Mouse (Mus musculus) liver, postnatal 0 days (tissue): ENCODE measurements around the gene Alkal2.

Experiments
- CTCF ChIP-seq: sonication (generic); IDR thresholded peaks from 2 replicates; pipeline ENCODE4 v1.5.1; 2016; ENCODE audit warnings: antibody characterized with exemption, low read depth
- EP300 ChIP-seq: IDR thresholded peaks from 2 replicates; pipeline ENCODE4 v1.6.1; 2016; ENCODE audit warnings: antibody characterized with exemption, low read depth, mild to moderate bottlenecking

DNA sequence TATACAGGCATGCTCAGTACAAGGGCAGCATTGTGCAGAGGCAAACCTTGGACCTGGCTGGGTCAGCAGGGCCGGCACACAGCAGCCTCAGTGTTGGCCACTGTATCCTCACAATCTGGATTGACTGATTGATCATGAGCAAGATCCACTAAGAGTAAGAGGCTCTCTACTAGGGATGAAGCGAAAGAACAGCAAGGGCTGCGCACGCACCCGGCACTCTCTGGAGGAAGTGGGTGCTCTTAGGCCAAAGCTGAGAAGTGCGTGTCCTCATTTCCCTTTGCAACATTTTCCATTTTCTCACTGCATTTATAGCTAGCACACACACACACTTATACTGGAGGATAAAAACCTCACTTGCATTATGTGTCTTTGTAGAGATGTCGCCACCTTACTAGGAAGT lies 7.3 kb downstream of the Alkal2 start:
- TF ChIP-seq EP300 (no peak), CTCF (no peak)
